Comparison of ENCODE assay signal across 18 mouse cellular contexts in genomic region chr12:99923703-99924102, GRCm38 (mm10). TPM values are rescaled to one million over a fixed set of nuclear protein-coding genes. Genes with fewer than 3 reads are reported as not detected.
A peak's percentile ranks its signal among the peaks of the same experiment; 100 is the strongest.
DNase-seq lines count a peak whose midpoint lies in the region; ATAC-seq and TF ChIP-seq lines count a peak whose summit lies in the region.
"Had no signal": no experiment of that assay in that cellular context is flagged by ENCODE, and none has a peak within 500 bp of the region (broad histone marks: within the 10 kb centered on the region; RNA-seq: fewer than 3 reads in every experiment).

No protein-coding gene starts in this region.

- no peak for TF ChIP-seq POLR2A in testis, adult 2 months (IDR thresholded peaks at IDR 0.05; ENCODE audit: control insufficient read depth, low read depth, low read length)

- no peak for DNase-seq in testis, postnatal 10 days (ENCODE audit: low spot score)
- DNase-seq in lung, postnatal 25 days (ENCODE audit: low spot score): no peak
- no peak for DNase-seq in lung, adult 18-20 months
- no peak for DNase-seq in cerebellum, postnatal 4 days (ENCODE audit: low spot score in 2 of 2)
- DNase-seq in adrenal gland, adult 18-20 months (ENCODE audit: low spot score in 2 of 2): no peak
- DNase-seq: adrenal gland, adult 2 months; cerebellum, adult 11-12 months; cerebellum, postnatal 36 days; gastrocnemius, postnatal 36 days; lung, postnatal 14 days; right cerebral cortex, postnatal 14 days had no signal

- H3K27me3 ChIP-seq in testis, adult 2 months (ENCODE audit: control insufficient read depth, insufficient read depth, low read length): no peaks in the 10 kb centered on the region
- no peaks in the 10 kb centered on the region for H3K27me3 ChIP-seq in hindbrain, embryonic 12.5 days
- H3K27me3 ChIP-seq in midbrain, embryonic 13.5 days: peaks cover 8% of the 10 kb centered on the region; the same call in 1 of the 2 replicates
- H3K27me3 ChIP-seq: embryonic facial prominence, embryonic 12.5 days; heart, embryonic 15.5 days; limb, embryonic 13.5 days; liver, embryonic 15.5 days had no signal

- 0 out of 2 replicates have a peak, but pooled peaks have one; percentile 48 for ATAC-seq in hindbrain, embryonic 12.5 days (ENCODE audit: low FRiP score)
- ATAC-seq in midbrain, embryonic 13.5 days: peak; percentile 69

- no peak overlapping the region for H3K9ac ChIP-seq in hindbrain, embryonic 12.5 days
- H3K9ac ChIP-seq in midbrain, embryonic 13.5 days (replicated peaks): peak overlapping the region; percentile 24; the same call in 1 of the 2 replicates
- H3K9ac ChIP-seq: embryonic facial prominence, embryonic 12.5 days; heart, embryonic 15.5 days; limb, embryonic 13.5 days; liver, embryonic 15.5 days had no signal

- no peak for TF ChIP-seq CTCF in testis, adult 2 months (IDR thresholded peaks at IDR 0.05; ENCODE audit: control insufficient read depth, insufficient read depth, insufficient replicate concordance, low read depth, low read length)

- H3K9me3 ChIP-seq in hindbrain, embryonic 12.5 days (replicated peaks): no peaks in the 10 kb centered on the region
- no peaks in the 10 kb centered on the region for H3K9me3 ChIP-seq in midbrain, embryonic 13.5 days
- H3K9me3 ChIP-seq: embryonic facial prominence, embryonic 12.5 days; heart, embryonic 15.5 days; limb, embryonic 13.5 days; liver, embryonic 15.5 days had no signal

- WGBS in hindbrain, embryonic 12.5 days: 49% methylated on average over 5 of the region's 5 CpGs
- WGBS in midbrain, embryonic 13.5 days: 34% methylated on average over 5 of the region's 5 CpGs

- H3K4me3 ChIP-seq in testis, adult 2 months (ENCODE audit: control insufficient read depth, low read depth, low read length): no peak overlapping the region
- no peak overlapping the region for H3K4me3 ChIP-seq in hindbrain, embryonic 12.5 days
- H3K4me3 ChIP-seq in midbrain, embryonic 13.5 days (replicated peaks): no peak overlapping the region
- H3K4me3 ChIP-seq: embryonic facial prominence, embryonic 12.5 days; heart, embryonic 15.5 days; limb, embryonic 13.5 days; liver, embryonic 15.5 days had no signal

- no peaks in the 10 kb centered on the region for H3K4me1 ChIP-seq in testis, adult 2 months (ENCODE audit: control insufficient read depth, insufficient read depth, low read length)
- H3K4me1 ChIP-seq in hindbrain, embryonic 12.5 days: peaks cover 14% of the 10 kb centered on the region
- H3K4me1 ChIP-seq in midbrain, embryonic 13.5 days (replicated peaks): peaks cover 17% of the 10 kb centered on the region
- H3K4me1 ChIP-seq: limb, embryonic 13.5 days; liver, embryonic 15.5 days had no signal

- H3K36me3 ChIP-seq in testis, adult 2 months (ENCODE audit: control insufficient read depth, insufficient read depth, low read length): no peaks in the 10 kb centered on the region; the same call in 1 of the 2 replicates
- peaks cover 15% of the 10 kb centered on the region; the same call in 1 of the 2 replicates for H3K36me3 ChIP-seq in hindbrain, embryonic 12.5 days
- H3K36me3 ChIP-seq in midbrain, embryonic 13.5 days: peaks cover 31% of the 10 kb centered on the region
- H3K36me3 ChIP-seq: liver, embryonic 15.5 days had no signal

- H3K4me2 ChIP-seq in hindbrain, embryonic 12.5 days (replicated peaks): no peak overlapping the region
- H3K4me2 ChIP-seq in midbrain, embryonic 13.5 days (replicated peaks): no peak overlapping the region
- H3K4me2 ChIP-seq: embryonic facial prominence, embryonic 12.5 days; heart, embryonic 15.5 days; limb, embryonic 13.5 days; liver, embryonic 15.5 days had no signal

- peak overlapping the region; percentile 60; the same call in 1 of the 2 replicates for H3K27ac ChIP-seq in testis, adult 2 months (ENCODE audit: control insufficient read depth, insufficient read depth, low read depth, low read length)
- peak overlapping the region; percentile 73 for H3K27ac ChIP-seq in hindbrain, embryonic 12.5 days
- peak overlapping the region; percentile 81 for H3K27ac ChIP-seq in midbrain, embryonic 13.5 days
- H3K27ac ChIP-seq: embryonic facial prominence, embryonic 12.5 days; heart, embryonic 15.5 days; limb, embryonic 13.5 days; liver, embryonic 15.5 days had no signal

RNA-seq across cellular contexts. Expression of gene Tdp1, which starts 39.4 kb away (rescaled TPM):
- 95.7 and 109 TPM in 2 replicates for polyA plus RNA-seq in testis, adult 2 months (2012; rRNA removed)
- 58.5 and 61.3 TPM in 2 replicates for polyA plus RNA-seq in hindbrain, embryonic 12.5 days (2016; fragmentation: Nextera tagmentation; extraction: Ambion mirVana)
- polyA plus RNA-seq in midbrain, embryonic 13.5 days (2015; fragmentation: Nextera tagmentation; extraction: Ambion mirVana): 57.3 and 58.2 TPM in 2 replicates
- 10 to 100 TPM; 10.1 to 10.5 TPM for total RNA-seq in adrenal gland, adult 18-20 months (2021)

RNA-seq across cellular contexts. Expression of gene Efcab11, which starts 39.5 kb away (rescaled TPM):
- 6.3 and 7.1 TPM in 2 replicates for polyA plus RNA-seq in testis, adult 2 months (2012; rRNA removed)
- 13.3 and 16.6 TPM in 2 replicates for polyA plus RNA-seq in hindbrain, embryonic 12.5 days (2016; fragmentation: Nextera tagmentation; extraction: Ambion mirVana)
- polyA plus RNA-seq in midbrain, embryonic 13.5 days (2015; fragmentation: Nextera tagmentation; extraction: Ambion mirVana): 9.2 and 10.3 TPM in 2 replicates
- total RNA-seq in adrenal gland, adult 18-20 months (2021): under 1 TPM in 1 of 2 experiments, not detected in 1; 0.29 TPM
- total RNA-seq: gastrocnemius, postnatal 36 days had no signal

RNA-seq across cellular contexts. Expression of gene Kcnk13, which starts 40.6 kb away (rescaled TPM):
- polyA plus RNA-seq in testis, adult 2 months (2012; rRNA removed): 1.3 and 1.7 TPM in 2 replicates
- polyA plus RNA-seq in hindbrain, embryonic 12.5 days (2016; fragmentation: Nextera tagmentation; extraction: Ambion mirVana): 0.39 and 1.1 TPM in 2 replicates
- 0.27 and 0.46 TPM in 2 replicates for polyA plus RNA-seq in midbrain, embryonic 13.5 days (2015; fragmentation: Nextera tagmentation; extraction: Ambion mirVana)
- 1 to 10 TPM; 1.2 TPM for total RNA-seq in adrenal gland, adult 18-20 months (2021)
